Mouse (Mus musculus): ENCODE measurements around the gene Prr18.

Gene Prr18

DNA sequence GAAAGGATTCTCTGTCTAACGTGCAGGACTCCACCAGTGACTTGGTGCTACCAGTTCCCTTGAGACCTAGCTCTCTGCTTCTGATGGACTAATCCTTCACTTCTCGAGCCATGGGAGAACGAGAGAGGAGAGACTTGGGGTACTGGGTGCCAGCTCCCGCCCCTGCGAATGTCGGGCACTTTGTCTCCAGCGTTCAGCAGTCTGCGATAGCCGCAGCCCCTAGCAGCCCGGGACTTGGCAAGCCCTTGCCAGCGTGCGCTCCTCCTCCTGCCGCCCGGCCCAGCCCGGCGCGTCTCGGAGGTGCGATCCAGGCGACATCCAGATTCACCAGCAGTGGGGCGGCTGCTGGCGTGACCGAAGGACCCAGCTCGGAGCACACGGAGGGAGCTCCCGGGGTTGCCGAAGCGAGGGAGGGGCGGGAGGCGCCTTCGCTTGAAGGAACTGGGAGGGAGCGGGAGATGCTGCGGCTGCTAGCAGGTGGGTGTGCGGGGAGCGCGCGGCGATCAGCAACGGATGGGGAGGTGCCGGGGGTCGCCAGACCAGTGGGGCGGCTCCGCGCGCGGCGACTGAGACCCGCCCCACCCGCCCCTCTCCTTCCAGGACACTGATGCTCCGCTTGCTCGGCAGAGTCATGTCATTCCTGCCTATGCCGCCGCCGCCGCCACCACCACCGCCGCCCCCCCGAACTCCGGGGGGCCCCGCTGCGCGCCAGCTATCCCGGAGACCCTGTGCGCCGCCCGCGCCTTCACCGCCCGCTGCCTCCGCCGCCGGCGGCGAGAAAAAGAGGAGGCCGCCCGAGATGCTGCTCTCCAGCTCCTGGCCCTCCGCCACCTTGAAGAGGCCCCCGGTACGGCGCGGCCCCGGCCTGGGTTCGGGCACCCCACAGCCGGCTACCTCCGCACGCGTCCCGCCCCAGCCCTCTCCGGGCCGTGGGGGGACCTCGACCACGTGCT lies 3.4 kb downstream of the Prr18 start:
- in situ Hi-C loops (cut with MboI, MseI), result no loop called here

DNA sequence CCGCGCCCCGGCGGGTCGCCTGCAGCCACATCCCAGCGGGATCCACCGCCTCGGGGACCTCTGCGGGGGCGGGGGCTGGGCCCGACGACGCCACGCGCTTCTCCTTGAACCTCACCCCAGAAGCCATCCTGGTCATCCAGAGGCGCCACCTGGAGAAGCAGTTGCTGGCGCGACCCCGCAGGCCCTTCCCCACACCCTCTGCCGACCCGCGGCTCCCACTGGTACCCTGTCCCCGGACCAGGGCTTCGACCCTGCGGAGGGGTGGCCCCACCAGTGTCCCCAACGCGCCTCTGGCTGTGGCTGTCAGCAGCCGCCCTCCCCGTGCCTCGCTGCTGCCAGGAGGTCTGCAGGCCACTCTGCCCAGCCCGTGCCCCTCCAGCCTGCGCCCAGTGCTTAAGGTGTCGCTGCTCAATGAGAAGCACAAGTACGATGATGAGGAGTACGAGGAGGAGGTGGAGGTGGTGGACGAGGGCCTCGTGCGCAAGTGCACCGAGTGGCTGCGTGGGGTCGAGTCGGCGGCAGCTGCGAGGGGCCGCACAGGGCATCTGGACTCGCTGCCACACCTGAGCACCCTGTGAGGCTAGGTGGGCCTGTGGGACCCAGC lies 4.2 kb downstream of the Prr18 start:
- in situ Hi-C loops (cut with MboI, MseI), result no loop called here

DNA sequence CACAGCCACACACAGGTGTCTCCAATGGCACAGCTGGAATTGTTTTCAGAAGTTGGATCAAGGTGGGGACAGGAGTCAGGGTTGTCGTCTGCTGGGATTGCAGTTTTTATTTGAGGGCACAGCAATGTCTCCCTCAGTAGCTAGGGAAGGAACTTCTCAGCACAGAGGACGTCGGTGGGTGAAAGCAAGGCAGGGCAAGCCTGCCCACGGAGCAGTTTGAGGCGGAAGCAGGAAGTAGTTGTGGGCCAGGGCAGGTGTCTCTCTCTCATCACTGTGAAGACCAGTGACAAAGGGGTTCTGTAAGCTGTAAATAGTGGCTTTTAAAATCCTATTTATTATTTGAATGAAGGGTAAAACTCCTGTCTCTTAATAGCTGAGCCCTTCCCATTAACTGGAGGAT lies 5.4 kb downstream of the Prr18 start:
- in situ Hi-C loops (cut with MboI, MseI), result no loop called here

DNA sequence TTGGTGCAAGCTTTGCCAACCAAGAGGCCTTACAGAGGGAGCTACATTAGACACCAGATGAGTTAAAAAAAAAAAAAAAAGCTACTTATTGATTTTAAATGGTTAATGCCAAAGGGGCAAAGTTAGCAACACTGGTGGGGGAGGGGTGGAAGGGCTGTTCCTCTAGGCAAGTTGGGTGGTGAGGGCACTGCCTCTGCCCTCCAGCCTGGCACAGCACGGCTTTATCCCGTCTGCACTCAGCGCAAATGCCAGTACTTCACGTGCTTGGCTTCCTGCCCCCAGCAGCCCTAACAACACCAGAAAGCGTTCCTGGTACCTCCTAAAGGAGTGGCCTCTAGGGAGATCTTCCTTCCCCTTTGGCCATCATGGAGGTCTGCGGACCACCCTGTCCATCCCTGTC lies 6.2 kb downstream of the Prr18 start:
- in situ Hi-C loops (cut with MboI, MseI), result no loop called here

DNA sequence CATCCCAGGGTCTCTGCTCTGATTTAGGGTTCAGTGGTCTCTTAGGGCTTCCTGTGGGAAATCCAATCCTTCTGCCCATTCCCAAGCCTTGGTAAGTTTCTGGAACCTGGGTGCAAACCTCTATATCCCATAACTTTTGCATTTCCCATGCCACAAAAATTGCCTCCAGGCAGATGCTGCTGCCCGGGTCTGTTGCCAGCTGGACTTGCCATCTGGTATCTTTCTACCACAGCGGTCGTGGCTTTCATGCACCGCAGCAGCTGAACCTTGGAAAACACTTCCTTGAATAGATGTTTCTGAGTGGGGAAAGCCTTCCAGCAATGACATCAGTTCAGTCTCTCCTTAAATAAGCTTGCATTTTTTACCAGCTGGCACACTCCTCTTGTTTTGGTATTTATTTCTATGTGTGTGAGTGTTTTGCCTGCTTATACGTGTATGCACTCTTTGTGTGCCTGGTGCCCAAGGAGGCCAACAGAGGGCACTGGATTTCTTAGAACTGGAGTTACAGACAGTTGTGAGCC lies 10.6 kb downstream of the Prr18 start:
- in situ Hi-C loops (cut with MboI, MseI), result no loop called here

DNA sequence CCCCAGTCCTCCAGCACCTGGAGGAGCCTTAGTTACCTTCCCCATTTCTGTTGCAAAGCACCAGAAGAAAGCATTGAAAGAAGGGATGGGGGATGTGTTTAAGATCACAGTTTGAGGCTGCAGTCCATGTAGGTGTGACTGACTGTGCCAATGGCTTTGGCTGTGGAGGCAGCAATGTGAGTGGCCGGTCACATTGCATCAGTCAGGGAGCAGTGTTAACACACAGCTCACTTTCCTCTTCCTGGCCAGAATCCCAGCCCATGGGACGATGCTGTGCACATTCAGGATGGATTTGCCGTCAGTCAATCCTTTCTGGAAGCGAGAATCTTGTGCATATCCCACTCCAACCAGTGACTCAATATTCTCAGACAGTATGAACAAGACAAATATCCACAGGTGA lies 11.7 kb downstream of the Prr18 start:
- in situ Hi-C loops (cut with MboI, MseI), result no loop called here

DNA sequence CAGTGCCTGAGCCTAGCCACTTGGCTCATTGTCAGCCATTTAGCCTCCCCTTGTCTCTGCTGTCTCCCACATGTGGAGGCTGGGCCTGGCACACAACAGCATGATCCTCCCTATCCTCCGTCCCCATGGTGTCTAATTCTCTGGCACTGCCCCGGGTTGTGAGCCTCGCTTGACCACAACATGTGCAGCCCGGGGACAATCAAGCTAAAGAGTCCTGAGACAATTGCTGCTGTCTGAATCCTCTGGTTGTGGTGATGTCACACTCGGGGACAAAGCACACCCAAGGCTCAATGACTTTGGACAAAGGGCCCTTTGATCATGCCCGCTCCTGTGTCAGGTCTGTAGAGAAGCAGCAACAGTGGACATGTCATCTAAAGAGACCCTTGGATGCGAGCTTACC lies 13.8 kb downstream of the Prr18 start:
- in situ Hi-C loops (cut with MboI, MseI), result no loop called here

DNA sequence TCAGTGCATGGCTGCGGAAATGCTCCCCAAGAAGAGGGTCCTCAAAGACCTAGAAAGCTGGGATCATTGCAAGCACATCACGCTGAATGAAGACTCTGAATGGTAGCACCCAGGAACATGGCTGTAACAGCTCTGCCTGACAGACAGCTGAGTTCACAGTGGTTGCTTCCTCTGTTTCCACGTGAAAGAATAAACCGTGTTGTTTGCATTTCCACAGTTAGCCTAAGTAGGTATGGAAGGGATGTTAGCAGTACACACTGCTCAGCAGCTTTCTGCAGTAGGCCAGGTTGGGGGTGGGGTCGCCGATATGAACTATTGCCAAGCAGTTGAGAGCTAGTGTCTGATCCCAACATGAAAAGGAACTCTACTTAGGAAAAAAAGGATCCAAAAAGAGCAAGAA lies 18.4 kb downstream of the Prr18 start, which contains the start of gene T2:
TSS of gene T2 (plus strand) at position 301 of the 400 bp plus-strand sequence.
- in situ Hi-C loops (cut with MboI, MseI), result no loop called here

DNA sequence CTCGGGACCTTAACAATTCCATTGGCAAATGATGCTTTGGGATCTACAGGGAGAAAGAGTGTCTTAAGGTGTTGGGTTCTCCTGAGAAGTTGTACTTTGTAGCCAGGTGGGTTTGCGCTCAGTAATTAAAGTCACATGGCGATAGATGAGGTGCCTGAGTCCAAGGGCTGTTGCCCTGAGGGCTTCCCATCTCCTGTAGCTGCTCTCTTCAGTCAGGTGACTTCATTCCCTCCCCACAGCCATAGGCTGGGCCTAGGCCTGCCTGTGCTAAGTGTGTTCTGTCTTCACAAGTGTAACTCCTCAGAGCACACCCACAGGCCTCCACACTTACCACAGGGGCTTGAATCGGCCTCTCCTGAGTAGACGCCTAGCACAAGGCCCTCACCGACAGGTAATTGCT lies 20.2 kb downstream of the Prr18 start:
- in situ Hi-C loops (cut with MboI, MseI), result no loop called here

DNA sequence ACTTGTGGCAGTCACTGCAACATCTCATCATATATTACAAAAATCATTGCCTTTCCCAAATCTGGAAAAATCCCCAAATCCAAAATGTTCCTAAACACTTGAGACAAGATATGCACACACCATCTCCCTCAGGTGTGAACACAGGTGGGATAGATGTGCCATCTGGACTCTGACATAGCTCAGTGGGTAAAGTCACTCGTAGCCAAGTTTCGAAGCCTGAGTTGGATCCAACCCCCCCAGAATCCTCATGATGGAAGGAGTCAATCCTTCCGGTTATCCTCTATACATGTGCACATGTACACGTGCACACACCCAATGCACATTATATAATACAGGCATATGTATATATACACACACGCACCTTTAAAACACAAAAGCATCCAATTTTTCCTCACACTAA lies 23.6 kb downstream of the Prr18 start:
- in situ Hi-C loops (cut with MboI, MseI), result no loop called here

DNA sequence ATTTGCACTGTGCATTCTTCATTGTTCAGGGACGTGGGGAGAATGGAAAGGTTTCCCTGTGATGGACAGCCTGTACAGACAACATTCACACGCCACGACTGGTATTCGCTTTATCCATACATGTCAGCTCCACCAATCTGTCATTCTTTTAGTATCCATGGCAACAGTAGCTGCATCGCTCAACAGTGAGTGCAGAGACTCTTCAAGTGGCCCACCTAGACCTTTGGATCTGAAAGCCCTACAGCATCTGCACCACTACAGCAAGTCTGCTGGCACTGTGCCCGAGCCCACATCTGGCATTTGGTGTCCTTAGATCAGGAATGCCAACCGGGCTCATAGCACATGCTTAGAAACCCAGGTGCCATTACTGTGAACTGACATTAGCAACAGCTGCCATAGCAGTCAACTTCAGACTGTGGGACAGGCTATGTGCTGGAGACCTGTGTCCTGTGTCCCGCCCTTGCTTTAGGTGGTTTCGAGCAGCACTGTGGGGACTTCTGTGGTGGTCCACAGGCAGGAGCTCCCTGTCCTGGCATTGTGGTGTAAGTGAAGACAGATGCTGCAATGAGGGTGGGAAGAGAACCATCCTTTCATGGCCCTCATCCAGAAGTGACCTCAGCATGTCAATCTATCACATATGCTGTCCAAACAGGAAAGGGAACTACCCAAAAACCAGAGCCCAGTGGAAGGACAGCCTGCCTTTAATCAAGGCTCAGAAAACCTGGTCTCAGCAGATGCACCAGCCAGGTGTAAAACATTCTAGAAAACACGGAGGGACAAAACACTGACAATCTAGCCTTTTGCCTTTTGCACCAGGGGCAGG lies 24.2 kb downstream of the Prr18 start:
- in situ Hi-C loops (cut with MboI, MseI), result no loop called here

DNA sequence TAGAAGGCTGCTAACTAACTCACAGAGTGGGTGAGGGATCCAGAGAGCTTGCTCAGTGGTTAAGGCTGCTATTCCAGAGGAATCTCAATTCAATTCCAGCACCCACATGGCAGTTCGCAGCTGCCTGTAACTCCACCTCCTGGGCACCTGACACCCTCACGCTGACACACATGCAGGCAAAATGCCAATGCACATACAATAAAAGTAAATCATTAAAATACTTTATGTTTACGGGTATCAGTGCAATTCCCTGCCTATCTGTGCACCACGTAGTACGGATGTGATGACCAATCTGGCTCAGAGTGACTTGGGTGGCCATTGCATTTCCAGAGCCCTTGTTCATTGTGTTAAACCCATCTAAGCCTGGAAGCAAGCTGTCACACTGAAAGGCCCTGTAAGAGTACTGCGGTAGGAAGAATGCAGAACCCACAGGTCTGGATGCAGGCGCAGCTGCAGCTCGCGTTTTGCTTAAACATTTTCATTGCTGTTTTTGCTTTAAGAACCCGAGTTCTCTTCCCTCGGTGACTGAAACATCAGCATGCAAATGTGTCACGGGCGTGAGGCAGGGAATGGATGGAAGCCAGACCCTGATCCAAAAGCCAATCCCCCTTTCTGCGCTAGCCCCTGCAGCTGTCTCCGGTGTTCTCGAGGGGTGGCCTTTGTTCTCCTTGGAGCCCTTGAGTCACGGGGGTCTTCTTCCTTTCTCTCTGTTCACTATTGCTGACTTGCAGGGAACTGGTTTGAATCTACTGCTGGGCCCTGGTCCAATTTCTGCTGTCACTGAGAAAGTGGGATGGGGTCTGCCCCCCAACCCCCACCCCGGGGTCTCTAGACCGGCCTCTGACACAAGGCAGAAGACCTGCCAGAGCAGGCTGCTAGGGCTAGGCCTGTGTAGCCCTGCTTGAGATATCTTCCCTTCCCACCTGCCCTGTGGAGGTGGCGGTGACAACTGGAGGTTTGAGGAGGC lies 30.5 kb downstream of the Prr18 start:
- in situ Hi-C loops (cut with MboI, MseI), result no loop called here

DNA sequence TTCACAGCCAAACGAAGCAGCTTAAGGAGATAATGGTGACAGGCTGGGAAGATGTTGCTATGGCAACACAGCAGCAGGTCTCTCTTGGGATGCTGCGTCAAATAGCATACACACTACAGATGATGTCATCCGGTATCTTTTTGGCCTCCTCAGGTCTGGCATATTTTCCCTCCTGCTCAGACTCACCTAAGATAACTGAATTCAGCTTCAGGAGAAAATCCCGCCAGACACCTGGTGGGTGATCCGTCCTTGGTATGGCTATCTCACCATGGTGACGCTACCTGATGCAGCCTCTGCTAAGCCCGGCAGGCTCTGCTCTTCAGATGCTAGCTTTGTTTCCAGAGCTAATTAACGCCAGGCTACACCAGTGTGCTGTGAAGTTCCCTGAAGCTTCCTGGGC lies 31.3 kb downstream of the Prr18 start:
- in situ Hi-C loops (cut with MboI, MseI), result no loop called here

DNA sequence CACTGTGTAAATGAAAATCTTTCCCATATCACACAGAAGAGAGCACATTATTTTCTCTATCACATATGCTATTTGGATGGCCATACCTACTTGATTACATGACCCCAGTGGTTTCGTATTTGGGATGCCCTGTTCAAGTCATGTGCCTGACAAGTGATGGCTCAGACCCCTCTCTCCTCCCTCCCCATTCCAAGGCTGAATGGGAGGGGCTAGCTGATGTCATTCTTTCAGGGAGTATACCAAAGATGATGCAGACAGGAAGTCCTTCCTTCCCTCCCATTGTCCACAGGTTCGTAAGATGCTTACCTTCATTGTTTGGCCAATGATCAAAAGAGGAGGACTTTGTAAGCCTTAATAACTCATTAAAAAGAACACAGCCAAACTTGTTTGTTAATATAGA lies 31.9 kb downstream of the Prr18 start:
- in situ Hi-C loops (cut with MboI, MseI), result no loop called here

DNA sequence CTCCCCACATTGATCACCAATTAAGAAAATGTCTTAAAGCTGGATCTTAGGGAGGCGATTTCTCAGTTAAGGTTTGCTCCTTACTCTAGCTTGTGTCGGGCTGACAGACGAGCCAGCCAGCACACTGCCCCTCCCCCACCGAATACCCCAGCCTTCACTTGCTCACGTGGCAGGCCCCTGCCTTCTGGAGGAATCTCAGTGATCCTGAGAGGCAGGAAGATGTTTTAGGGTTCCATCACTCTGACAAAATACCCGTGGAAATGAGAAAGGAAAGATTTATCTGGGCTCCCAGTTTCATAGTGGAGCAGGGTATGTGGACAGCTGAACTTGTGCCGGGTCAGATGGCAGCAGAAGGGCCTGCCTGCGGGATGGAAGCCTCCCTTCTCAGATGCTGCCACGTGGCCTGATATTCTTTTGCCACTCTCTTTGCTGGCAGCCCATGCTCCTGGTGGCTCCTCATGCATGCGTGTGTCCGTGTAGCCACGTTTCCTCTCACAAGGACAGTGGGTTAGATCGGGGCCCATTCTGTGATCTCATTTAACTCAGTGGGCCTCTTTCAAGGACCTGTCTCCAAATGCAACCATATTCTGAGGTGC lies 33.5 kb downstream of the Prr18 start:
- in situ Hi-C loops (cut with MboI, MseI), result loop anchor here in 1 of 2 experiments (5.0 kb wide), 1 partner anchor 43 kb away; no protein-coding TSS in a partner anchor

DNA sequence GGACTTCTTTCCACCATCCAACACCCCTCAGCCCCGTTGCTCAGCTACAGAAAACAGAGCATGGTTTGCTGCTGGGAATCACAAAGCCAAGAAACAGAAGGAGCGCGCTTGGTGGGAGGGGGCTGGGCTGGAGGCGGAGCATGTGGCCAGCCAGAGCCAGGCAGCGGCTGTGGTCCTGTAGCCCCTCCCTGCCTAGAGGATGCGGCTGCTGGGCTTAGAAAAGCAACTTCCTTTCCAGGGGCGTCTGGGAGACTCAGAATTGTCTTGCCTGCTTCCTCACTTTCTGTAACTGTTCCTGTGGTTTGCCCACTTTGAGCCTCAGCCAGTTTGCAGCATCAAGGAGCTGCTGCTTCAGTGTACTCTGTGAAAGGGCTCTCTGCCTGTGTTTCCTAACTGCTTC lies 34.6 kb downstream of the Prr18 start:
- in situ Hi-C loops (cut with MboI, MseI), result loop anchor here in 1 of 2 experiments (5.0 kb wide), 1 partner anchor 45 kb away; no protein-coding TSS in a partner anchor

DNA sequence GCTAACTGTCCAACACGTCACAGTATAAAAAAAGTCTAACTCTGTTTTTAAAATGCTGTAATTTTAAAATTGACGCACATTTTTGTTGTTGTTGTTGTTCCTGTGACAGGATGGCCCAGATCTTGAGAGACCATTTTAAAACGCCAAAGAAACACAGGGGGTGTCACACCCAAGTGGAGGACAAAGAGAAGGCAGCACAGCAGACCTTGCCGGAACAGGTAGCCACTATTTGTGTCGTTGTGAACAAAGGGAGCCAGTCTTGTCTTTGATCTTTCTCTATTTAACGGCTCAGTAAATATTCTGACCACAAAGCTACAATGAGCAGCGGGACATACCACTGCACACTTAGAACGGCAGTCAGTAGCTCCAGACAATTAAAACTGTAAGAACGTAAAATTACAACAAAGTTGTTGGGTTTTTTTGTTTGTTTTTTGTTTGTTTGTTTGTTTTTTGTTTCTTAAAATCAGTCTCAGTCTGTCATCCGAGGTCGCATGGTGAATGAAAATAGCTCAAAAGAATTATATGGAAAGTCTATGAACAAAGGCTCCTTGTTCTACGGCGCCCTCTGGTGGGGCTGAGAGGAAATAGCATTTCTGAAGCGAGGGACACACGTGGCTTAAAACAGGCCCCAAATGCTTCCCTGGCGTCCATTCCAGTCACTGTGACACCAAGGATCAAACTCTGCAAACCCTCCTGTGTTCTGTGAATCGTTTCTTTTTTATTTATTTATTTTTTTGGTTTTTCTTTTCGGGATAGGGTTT lies 35.2 kb downstream of the Prr18 start:
- in situ Hi-C loops (cut with MboI, MseI), result loop anchor here in 1 of 2 experiments (5.0 kb wide), 1 partner anchor 45 kb away; no protein-coding TSS in a partner anchor

DNA sequence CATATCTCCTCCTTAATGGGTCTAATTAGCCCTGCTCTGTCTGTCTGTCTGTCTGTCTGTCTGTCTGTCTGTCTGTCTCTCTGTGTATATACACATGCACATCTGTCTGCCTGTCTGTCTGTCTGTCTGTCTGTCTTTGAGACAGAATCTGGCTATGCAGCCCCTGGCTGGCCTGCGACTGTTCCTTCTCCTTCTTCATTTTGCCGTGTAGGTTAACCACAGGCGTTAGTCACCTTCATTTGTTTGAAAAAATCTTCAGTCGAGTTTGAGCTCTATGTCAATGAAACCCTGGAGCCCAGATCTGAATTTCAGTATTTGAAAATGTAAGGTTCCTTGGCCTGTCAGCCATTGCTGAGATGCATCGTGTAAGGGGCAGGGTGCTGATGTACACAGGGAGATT lies 40.0 kb downstream of the Prr18 start:
- in situ Hi-C loops (cut with MboI, MseI), result no loop called here

DNA sequence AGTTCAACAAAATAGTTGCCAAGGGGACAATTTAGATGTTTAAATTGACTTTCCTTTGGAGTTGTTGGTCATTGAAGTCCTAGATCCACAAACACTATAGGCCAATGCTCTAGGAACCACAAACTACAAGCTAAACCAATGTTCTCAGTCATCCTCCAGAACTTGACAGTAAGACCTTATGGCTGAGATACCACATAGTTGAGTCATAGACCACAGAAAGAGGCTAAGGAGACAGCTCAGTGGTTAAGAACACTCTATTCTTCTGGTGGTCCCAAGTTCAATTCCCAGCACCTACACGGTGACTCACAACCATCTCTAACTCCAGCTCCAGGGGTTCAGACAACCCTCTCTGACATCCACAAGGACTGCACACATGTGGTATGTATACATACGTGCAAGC lies 48.2 kb downstream of the Prr18 start:
- in situ Hi-C loops (cut with MboI, MseI), result no loop called here
